Comparison of ENCODE assay signal across 22 mouse cellular contexts in the genomic region with DNA sequence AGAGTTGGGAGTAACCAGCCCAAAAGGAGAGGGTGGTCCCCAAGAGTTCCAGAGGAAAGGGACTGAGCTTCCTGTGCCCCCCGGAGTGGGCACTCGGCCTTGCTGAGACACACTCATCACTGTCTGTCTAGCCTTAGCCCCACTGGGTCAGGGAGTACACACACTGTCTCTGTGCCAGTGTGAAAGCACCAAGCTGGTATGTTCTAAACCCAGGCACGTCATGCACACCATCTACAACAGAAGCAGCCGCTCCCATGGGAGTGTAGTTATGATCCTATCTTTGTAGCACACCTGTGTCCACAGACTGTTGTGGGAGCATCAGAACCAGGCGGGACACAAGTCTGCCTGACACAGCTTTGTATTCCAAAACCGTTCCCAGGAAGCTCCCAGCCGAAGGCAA.
"Had no signal": no experiment of that assay in that cellular context is flagged by ENCODE, and none has a peak within 500 bp of the region (broad histone marks: within the 10 kb centered on the region; RNA-seq: fewer than 3 reads in every experiment).

No protein-coding gene starts in this region.

- ATAC-seq: inflammation-experienced regulatory T-cells, adult 6 months; lung, postnatal 0 days; midbrain, embryonic 15.5 days had no signal

- DNase-seq: kidney, adult 18-20 months; kidney, adult 9 months; kidney, postnatal 14 days; kidney, postnatal 4 days; layer of hippocampus, adult 9-11 months; layer of hippocampus, postnatal 36 days; liver, embryonic 13.5 days; lung, embryonic 14.5 days; right cerebral cortex, adult 18-20 months; right cerebral cortex, postnatal 14 days; right cerebral cortex, postnatal 4 days; thymus, adult 2 months; thymus, postnatal 14 days; thymus, postnatal 4 days had no signal

- H3K36me3 ChIP-seq: liver, embryonic 13.5 days; midbrain, embryonic 12.5 days; midbrain, embryonic 15.5 days; neural tube, embryonic 12.5 days; neural tube, embryonic 15.5 days had no signal

- H3K4me2 ChIP-seq: liver, embryonic 13.5 days; lung, embryonic 14.5 days; midbrain, embryonic 12.5 days; midbrain, embryonic 15.5 days; neural tube, embryonic 12.5 days; neural tube, embryonic 15.5 days had no signal

- H3K9ac ChIP-seq: liver, embryonic 13.5 days; lung, embryonic 14.5 days; midbrain, embryonic 12.5 days; midbrain, embryonic 15.5 days; neural tube, embryonic 12.5 days; neural tube, embryonic 15.5 days had no signal

- H3K9me3 ChIP-seq: liver, embryonic 13.5 days; midbrain, embryonic 12.5 days; midbrain, embryonic 15.5 days; neural tube, embryonic 12.5 days; neural tube, embryonic 15.5 days had no signal

- H3K27ac ChIP-seq: layer of hippocampus, adult 2 months; left cerebral cortex, adult 2 months; liver, embryonic 13.5 days; midbrain, embryonic 12.5 days; midbrain, embryonic 15.5 days; neural tube, embryonic 12.5 days; neural tube, embryonic 15.5 days had no signal

- H3K4me3 ChIP-seq: layer of hippocampus, adult 2 months; left cerebral cortex, adult 2 months; liver, embryonic 13.5 days; midbrain, embryonic 12.5 days; midbrain, embryonic 15.5 days; neural tube, embryonic 12.5 days; neural tube, embryonic 15.5 days had no signal

- H3K27me3 ChIP-seq: midbrain, embryonic 12.5 days; midbrain, embryonic 15.5 days; neural tube, embryonic 12.5 days; neural tube, embryonic 15.5 days had no signal
